Mouse (Mus musculus) heart, postnatal 4 days (tissue): Measurements from ENCODE around the gene Abhd17b. TPM values are rescaled to one million over a fixed set of nuclear protein-coding genes. Genes with fewer than 3 reads are reported as not detected.
"Not testable (repeated sequence)": the region's sequence is repeated elsewhere in the genome, so short reads cannot be mapped to it uniquely, and the experiment has no call there.

Source experiments
- DNase-seq: peaks from one replicate; pipeline ENCODE4 v3.0.0; 2021
- total RNA-seq, 2 experiments: library from RNA; stranded (reverse); gene quantifications; 2 replicates each; pipeline ENCODE4 v1.2.3; 2021

Gene Abhd17b
- total RNA-seq, 2 experiments from 2014 or later: 24.3 to 24.6 TPM

- DNase-seq: peak; percentile 97
Observed at GRCm38 (mm10) chr19:21652285-21653171, 457 bp upstream of the Abhd17b start, which contains the start of gene 1110059E24Rik. TSS of gene 1110059E24Rik (minus strand) at chr19:21652976.

GRCm38 (mm10) chr19:21654788-21655187, 1.8 kb downstream of the Abhd17b start:
- no peak for DNase-seq

- DNase-seq: no peak
Observed at GRCm38 (mm10) chr19:21660734-21661133, 7.7 kb downstream of the Abhd17b start.

- DNase-seq: no peak
Observed at GRCm38 (mm10) chr19:21663756-21664456, 10.9 kb downstream of the Abhd17b start.

- no peak for DNase-seq
Observed at GRCm38 (mm10) chr19:21669650-21670049, 16.7 kb downstream of the Abhd17b start.

GRCm38 (mm10) chr19:21674354-21675096, 21.5 kb downstream of the Abhd17b start:
- no peak for DNase-seq

- DNase-seq: no peak
Observed at GRCm38 (mm10) chr19:21680091-21680490, 27.1 kb downstream of the Abhd17b start.

GRCm38 (mm10) chr19:21680986-21681385, 28.0 kb downstream of the Abhd17b start:
- DNase-seq: no peak

GRCm38 (mm10) chr19:21713260-21714031, 60.5 kb downstream of the Abhd17b start:
- DNase-seq: peak; percentile 19

- DNase-seq: no peak
Observed at GRCm38 (mm10) chr19:21714278-21714883, 61.4 kb downstream of the Abhd17b start.

- no peak for DNase-seq
Observed at GRCm38 (mm10) chr19:21715005-21715442, 62.0 kb downstream of the Abhd17b start.

- no peak for DNase-seq
Observed at GRCm38 (mm10) chr19:21715515-21715914, 62.5 kb downstream of the Abhd17b start.

GRCm38 (mm10) chr19:21716456-21716855, 63.5 kb downstream of the Abhd17b start:
- peak; percentile 17 for DNase-seq

GRCm38 (mm10) chr19:21719206-21719605, 66.2 kb downstream of the Abhd17b start:
- no peak for DNase-seq

- DNase-seq: no peak
Observed at GRCm38 (mm10) chr19:21720950-21721349, 68.0 kb downstream of the Abhd17b start.

GRCm38 (mm10) chr19:21723280-21723679, 70.3 kb downstream of the Abhd17b start:
- not testable (repeated sequence) for DNase-seq

GRCm38 (mm10) chr19:21723911-21724655, 71.1 kb downstream of the Abhd17b start:
- no peak for DNase-seq

GRCm38 (mm10) chr19:21725168-21725567, 72.2 kb downstream of the Abhd17b start:
- no peak for DNase-seq

GRCm38 (mm10) chr19:21727081-21727480, 74.1 kb downstream of the Abhd17b start:
- no peak for DNase-seq

- DNase-seq: no peak
Observed at GRCm38 (mm10) chr19:21728342-21728741, 75.4 kb downstream of the Abhd17b start.

GRCm38 (mm10) chr19:21731887-21732286, 78.9 kb downstream of the Abhd17b start:
- DNase-seq: no peak
